Mouse (Mus musculus) embryonic fibroblast, embryonic 13.5 days (primary cell): ENCODE measurements at regions not wholly inside any gene's neighbourhood (a gene's known extent, or its start where the extent isn't known, plus 50 kb on each side); places are given as distances from the start of the nearest gene placed in this dataset.

ENCODE experiments used
- CTCF ChIP-seq: IDR thresholded peaks from 2 replicates; pipeline ENCODE4 v1.5.1; 2011; ENCODE audit warnings: mild to moderate bottlenecking, control low read depth, low read length, moderate library complexity, borderline replicate concordance; ENCODE audit not compliant: insufficient read depth
- POLR2A ChIP-seq: IDR thresholded peaks from 2 replicates; pipeline ENCODE4 v1.6.1; 2011; ENCODE audit warnings: low read depth, mild to moderate bottlenecking, control low read depth, low read length, moderate library complexity

GRCm38 (mm10) chr4:53337784-53338183, 102.4 kb upstream of the Slc44a1 start:
- TF ChIP-seq CTCF, result no peak
- no peak for TF ChIP-seq POLR2A
